Mouse (Mus musculus): ENCODE data around the gene Zscan12. TPM values are rescaled to one million over a fixed set of nuclear protein-coding genes. Genes with fewer than 3 reads are reported as not detected.
A peak's percentile ranks its signal among the peaks of the same experiment; 100 is the strongest.

Zscan12 gene
- total RNA-seq, 2 experiments from 2014 or later = 11.0 to 11.3 TPM

DNA sequence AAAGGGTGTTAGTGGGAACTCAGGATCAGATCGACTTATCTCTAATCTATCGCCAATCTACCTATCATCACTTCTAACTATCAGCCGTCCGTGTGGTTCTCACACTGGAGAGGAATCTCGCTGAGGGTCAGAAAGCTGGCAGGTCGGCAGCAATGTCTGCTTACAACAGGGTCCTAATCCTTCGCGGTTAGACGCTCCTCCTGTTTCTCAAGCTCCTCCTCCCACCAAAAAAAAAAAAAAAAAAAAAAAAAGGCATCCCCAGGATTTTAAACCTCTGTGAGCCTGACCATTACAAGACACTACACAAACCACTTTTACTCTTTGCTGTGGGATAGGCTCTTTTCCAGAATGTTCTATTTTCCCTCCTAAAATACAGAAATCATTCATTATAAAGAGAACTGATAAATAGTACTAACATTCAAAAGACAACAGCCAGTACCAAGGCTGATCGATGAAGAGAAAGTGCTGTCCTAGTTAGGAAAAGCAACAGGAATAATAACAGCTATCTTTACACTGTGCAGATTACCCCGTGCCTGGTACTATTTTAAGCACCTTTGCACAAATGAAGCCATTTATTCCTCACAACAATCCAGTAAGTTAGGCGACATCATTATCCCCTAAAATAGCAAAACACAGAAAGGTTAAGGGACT, 39.1 kb downstream of the Zscan12 start:
- intact Hi-C loops (cut with DNase I) = loop anchor here (5.0 kb wide), 1 partner anchor 41 kb away; the partner anchor contains the start of gene Pgbd1
- DNase-seq = no peak

DNA sequence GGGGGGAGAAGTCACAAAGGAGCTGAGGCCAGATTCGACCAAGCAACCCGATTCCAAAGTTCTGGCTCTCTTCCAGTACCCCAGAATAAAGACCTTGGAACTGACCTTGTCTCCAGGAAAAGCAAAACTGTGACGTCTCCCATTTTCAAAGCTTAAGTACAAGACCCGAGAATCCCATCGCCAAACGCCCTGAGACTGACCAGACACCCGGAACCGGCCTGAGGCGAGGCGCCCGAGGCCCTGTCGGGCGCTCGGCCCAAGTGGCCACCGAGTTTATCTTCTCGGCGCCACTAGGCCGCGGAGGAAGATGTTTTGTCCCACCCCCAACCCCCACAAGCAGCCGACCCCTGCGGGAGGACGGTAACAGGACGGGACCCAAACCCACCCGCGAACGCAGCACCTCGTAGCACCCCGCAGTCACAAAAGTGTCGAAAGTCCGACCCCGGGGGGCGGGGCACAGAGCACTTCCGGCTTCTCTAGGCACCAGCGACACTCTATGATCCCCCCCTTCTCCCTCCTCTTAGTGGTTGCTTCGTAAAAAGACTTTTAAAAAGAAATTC, 39.7 kb downstream of the Zscan12 start, which contains the start of gene Zkscan3:
Gene Zkscan3 (minus strand): TSS at position 469 of the 560 bp plus-strand sequence.
- peak; percentile 85 for DNase-seq
- intact Hi-C loops (cut with DNase I) = loop anchor here (5.0 kb wide), 1 partner anchor 40 kb away; the partner anchor contains the start of gene Pgbd1

DNA sequence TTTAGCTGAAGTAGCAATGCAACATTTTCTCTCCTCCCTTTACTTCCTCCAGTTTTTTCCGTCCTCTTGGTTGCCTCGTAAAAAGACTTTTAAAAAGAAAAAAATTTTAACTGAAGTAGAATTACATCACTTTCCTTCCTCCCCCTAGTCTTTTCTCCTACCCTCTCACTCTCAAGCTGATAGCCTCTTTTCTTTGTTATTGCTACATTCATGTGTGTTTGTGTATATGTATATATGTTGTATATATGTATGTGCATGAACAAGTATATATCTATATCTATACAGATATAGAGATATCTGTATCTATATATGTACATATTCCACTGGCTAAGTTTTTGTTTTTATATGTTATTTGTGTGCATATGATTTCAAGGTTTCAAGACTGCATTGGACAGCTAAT, 40.2 kb downstream of the Zscan12 start:
- no peak for DNase-seq
- intact Hi-C loops (cut with DNase I) = loop anchor here (5.0 kb wide), 1 partner anchor 39 kb away; the partner anchor contains the start of gene Pgbd1

DNA sequence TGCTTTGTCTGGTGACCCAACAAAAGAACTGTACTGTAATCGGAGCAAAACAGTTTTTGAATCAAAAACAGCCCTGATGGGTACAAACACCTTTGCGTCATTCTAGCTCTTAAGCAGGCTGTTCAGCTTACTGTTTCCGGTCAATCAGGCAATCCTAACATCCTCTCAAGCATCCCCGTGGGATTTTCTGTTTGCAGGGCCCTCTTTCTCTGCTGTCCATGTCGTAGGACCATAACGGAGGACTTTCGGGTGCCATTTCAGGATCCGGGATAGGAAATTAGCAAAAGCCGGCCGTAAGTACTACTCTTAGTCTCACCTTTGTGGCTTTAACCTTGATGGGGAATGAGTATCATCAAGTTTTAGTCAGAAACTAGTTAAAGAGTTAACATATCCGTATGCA, 44.7 kb downstream of the Zscan12 start:
- no peak for DNase-seq
- intact Hi-C loops (cut with DNase I) = no loop called here

DNA sequence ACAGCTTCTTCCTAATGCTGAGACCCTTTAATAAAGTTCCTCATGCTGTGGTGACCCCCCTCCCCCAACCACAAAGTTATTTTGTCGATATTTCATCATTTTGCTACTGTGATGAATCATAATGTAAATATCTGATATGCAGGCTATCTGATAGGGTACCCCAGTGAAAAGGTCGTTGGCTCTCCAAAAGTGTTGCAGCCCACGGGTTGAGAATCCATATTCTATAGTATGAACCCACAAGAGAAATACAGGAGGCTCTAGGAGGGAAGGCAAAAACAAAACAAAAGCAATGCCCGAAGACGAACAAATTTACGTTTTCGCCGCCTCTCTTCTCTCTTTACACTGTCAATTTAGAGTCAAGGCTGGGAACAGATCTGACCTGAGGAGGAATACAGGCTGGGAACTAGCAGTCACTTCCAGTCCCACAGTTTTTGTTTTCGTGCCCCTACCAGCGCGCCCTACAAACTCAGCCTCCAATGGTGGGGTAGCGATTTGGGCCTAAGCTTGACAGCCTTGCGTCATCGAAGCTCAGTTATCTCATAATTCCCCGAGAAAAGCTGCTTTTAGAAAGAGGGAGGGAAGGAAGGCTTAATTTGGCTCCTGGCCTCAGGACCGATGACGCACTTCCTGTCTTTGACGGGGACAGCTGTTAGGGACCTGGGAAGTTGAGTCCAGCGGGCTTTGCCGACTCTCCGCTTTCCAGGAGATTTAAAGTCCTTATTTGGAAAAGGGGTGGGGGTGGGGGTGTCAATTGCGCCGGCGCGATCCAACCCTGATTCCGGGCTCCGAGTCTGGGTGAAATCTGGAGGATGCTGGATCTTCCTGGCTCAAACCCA, 45.6 kb downstream of the Zscan12 start:
- DNase-seq = peak; percentile 82
- intact Hi-C loops (cut with DNase I) = no loop called here

DNA sequence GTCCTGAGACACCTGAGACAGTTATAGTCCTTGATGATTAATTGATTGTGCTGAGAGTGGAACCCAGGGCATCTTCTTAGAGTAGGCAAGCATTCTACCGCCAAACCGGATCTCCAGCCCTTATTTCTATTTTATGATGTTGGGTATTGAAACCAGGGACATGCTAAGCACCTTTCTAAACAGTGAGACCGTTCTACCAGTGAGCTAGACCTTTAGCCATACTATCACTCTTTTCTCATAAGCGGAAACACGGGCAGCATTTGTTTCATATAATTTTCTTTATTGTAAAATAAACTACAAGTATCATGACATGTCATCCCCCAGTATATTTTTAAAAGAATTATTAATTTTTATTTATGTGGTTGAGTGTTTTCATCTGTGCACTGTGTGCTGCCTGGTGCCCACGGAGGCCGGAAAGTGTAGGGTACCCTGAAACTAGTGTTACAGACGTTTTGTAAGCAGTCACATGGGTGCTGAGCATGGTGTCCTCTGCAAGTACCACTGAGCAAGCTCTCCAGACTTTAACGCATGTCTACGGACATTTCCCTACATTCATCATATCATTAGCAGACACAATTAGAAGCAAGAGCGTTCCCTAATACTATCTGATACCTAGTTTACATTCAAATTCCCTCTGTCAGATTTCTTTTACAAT, 46.3 kb downstream of the Zscan12 start:
- intact Hi-C loops (cut with DNase I) = no loop called here

DNA sequence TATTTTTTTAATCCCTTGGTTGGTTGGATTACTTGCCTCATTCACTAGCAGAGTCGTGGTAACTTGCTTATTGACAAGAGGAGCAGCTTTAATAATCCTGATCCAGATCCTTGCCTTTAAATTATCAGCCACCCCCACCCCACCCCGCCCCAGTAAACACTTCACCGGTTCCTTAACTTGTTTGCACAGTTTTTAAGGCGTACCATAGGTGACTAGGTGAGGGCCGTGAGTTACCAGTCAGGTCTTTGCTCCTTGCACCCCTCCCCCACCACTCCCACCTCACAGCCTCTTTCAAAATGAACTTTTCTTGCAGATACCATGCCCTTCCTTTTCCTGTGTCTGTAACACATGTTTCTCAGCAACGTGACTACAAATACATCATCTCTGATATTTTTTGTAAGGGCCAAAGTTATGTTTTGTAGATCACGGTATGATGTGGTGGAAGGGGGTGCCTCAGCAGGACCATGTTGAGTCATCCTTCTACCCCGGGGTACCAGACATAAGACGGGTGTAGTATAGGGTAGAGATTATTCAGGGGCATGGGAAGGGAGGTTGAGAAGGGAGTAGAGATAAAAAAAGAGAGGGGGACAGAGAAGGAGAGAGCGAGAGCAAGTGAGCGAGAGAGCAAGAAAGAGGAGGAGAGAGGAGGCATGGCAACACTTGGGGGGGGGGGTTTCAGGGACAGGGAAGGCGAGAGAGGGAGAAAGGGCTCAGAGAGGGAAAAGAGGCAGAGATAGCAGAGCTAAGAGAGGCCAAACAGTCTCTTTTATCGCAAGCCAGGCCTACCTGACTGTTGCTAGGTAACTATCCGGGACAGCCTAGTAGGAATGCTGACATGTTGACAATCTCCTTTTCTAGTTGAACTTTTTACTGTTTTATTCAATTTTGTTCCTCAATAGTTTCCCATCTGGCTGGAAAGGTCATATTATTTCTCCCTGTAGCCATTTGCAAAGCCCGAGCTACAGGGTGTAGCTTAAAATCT, 51.9 kb downstream of the Zscan12 start:
- intact Hi-C loops (cut with DNase I) = no loop called here
- no peak for DNase-seq

More for the DNA sequence above, 46.3 kb downstream of the Zscan12 start:
- DNase-seq = no peak

DNA sequence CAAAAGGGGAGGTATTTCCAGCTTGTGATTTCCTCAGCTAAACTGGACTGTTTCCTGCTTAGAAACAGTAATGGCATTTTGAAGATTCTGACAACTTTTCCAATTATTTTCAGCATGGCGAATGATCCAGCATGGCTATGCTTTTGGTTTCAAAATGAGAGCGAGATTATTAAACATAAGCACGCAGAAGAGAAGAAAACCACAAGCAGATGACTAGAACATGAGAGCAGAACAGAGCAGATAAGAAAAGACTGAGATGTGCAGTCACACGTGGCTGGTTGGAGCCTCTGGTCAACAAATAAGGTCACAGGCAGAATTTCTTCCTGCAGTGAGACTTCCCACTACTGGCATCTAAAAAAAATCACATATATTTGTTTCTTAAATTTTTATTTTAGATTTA, 52.6 kb downstream of the Zscan12 start:
- intact Hi-C loops (cut with DNase I) = no loop called here
- no peak for DNase-seq

DNA sequence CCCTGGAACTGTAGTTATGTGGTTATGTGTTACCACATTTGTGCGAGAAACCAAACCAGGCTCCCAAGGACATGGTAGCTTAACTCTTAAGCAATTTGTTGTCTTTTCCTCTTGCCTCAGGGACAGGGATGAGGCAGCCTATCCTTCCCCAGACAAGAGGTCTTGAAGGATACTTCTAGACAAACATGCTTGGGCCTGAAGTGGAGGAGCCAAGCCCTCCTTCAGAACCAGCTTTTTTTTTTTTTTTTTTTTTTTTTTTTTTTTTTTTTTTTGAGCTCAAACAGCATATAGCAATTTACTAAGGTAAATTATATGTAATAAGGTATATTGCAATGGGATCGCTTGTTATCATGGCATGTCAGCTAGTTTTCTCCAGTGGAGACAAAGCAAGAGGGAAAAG, 53.1 kb downstream of the Zscan12 start:
- intact Hi-C loops (cut with DNase I) = no loop called here
- DNase-seq = no peak

DNA sequence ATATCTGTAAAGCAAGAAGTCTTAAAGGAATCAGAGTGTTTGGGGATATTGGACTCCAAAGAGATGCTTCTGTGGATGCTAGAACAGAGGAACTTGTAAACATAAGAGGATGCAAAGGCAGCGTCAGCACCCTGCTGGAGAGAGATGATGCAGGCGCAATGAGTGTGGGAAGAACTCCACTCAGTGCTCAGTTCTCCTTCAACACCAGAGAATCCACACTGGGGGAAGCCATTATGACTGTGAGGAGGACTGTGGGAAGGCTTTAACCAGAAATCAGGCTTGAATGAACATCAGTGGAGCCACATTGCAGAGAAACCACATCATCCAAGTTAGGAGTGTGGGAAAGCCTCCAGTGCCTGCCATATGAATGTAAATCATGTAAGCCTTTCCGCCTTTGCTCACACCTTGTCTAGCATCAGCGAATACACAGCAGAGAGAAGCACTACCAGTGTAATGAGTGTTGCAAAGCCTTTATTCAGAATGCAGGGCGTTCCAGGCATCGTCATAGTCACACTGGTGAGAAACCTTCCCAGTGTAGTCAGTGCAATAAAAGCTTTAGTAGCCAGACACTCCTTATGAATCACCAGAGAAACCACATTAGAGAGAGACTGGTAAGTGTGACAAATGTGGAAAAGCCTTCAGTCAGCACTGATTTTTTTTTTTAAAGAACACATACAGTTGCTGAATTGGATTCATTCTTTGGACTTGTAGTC, 54.8 kb downstream of the Zscan12 start:
- DNase-seq = no peak
- intact Hi-C loops (cut with DNase I) = no loop called here

DNA sequence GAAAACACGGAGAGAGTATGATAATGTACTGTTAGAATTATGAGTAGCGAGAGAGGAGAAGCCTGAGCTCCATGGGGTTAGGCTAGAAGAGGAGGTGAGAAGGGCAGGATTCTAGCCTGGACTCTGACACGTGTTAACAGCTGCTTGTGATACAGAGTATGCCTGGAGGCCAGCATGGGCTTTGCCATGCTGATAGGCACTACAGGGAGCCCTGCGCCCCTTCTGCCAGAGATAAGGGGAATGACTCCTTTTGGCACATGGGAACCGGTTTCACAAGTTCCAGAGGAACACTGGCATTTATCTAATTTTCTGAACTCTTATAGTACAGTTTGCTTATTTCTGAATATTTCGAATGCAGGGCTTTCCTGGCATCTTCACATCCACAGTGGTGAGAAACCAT, 56.2 kb downstream of the Zscan12 start:
- intact Hi-C loops (cut with DNase I) = no loop called here
- DNase-seq = no peak

Small RNAs within 50 kb of the gene (microRNA-seq; reads per million reads assigned to microRNA genes)
- not detected for gene Mir6942

Other genes with a start within 250 kb of the Zscan12 start
- not detected for gene Olfr263, start 233.2 kb upstream of the Zscan12 start, total RNA-seq (2021)
- gene Olfr1368, start 217.0 kb upstream of the Zscan12 start, total RNA-seq (2021) = not detected
- gene Trim27, start 183.4 kb upstream of the Zscan12 start, total RNA-seq (2021) = 10 to 100 TPM; 57.6 to 65.0 TPM
- gene Gpx5, start 70.1 kb upstream of the Zscan12 start, total RNA-seq (2021) = not detected
- gene Gpx6, start 50.7 kb upstream of the Zscan12 start, total RNA-seq (2021) = not detected
- not detected for gene Olfr1367, start 15.9 kb upstream of the Zscan12 start, total RNA-seq (2021)
- gene Zkscan3, start 39.9 kb downstream of the Zscan12 start, total RNA-seq (2021) = 10 to 100 TPM; 49.4 to 56.1 TPM
- 1 to 10 TPM; 1.3 to 2.2 TPM for gene Pgbd1, start 78.2 kb downstream of the Zscan12 start, total RNA-seq (2021)
- gene Zscan26, start 90.9 kb downstream of the Zscan12 start, total RNA-seq (2021) = 10 to 100 TPM; 27.0 to 28.7 TPM
- gene Nkapl, start 105.7 kb downstream of the Zscan12 start, total RNA-seq (2021) = 1 to 10 TPM in 1 of 2 experiments, under 1 TPM in 1; 0.97 to 1.5 TPM
- 1 to 10 TPM; 7.8 to 8.8 TPM for gene Zkscan4, start 116.1 kb downstream of the Zscan12 start, total RNA-seq (2021)
- not detected for gene Gm10065, start 116.6 kb downstream of the Zscan12 start, total RNA-seq (2021)
- 10 to 100 TPM; 11.3 to 14.5 TPM for gene AK157302, start 132.4 kb downstream of the Zscan12 start, total RNA-seq (2021)
- gene Gm11273, start 138.6 kb downstream of the Zscan12 start, total RNA-seq (2021) = 10 to 100 TPM; 36.2 to 49.5 TPM
- gene Zkscan8, start 168.3 kb downstream of the Zscan12 start, total RNA-seq (2021) = 10 to 100 TPM; 13.7 to 13.9 TPM
- gene Olfr1366, start 180.0 kb downstream of the Zscan12 start, total RNA-seq (2021) = not detected
- gene Olfr1535, start 197.1 kb downstream of the Zscan12 start, total RNA-seq (2021) = not detected
- not detected for gene Olfr1364, start 218.9 kb downstream of the Zscan12 start, total RNA-seq (2021)

Measured in left cerebral cortex, postnatal 4 days (tissue).